Mouse (Mus musculus): ENCODE results near the gene Sarnp. TPM values are rescaled to one million over a fixed set of nuclear protein-coding genes. Genes with fewer than 3 reads are reported as not detected.

Gene Sarnp
- polyA plus RNA-seq, 1 experiment from 2014 or later: 168 TPM

Other genes starting within 250 kb of the Sarnp start
- 3.4 and 5.0 TPM in 2 replicates for gene Erbb3, start 227.7 kb upstream of the Sarnp start, polyA plus RNA-seq (2015; fragmentation: Nextera tagmentation; extraction: Ambion mirVana)
- 359 and 409 TPM in 2 replicates for gene Rps26, start 190.6 kb upstream of the Sarnp start, polyA plus RNA-seq (2015; fragmentation: Nextera tagmentation; extraction: Ambion mirVana)
- gene Ikzf4, start 171.3 kb upstream of the Sarnp start, polyA plus RNA-seq (2015; fragmentation: Nextera tagmentation; extraction: Ambion mirVana): 1.3 and 1.4 TPM in 2 replicates
- gene Suox, start 143.3 kb upstream of the Sarnp start, polyA plus RNA-seq (2015; fragmentation: Nextera tagmentation; extraction: Ambion mirVana): 11.1 and 14.4 TPM in 2 replicates
- 61.0 and 67.8 TPM in 2 replicates for gene Rab5b, start 121.1 kb upstream of the Sarnp start, polyA plus RNA-seq (2015; fragmentation: Nextera tagmentation; extraction: Ambion mirVana)
- 2.5 and 2.7 TPM in 2 replicates for gene Pmel, start 113.1 kb upstream of the Sarnp start, polyA plus RNA-seq (2015; fragmentation: Nextera tagmentation; extraction: Ambion mirVana)
- 85.9 and 90.4 TPM in 2 replicates for gene Cdk2, start 112.3 kb upstream of the Sarnp start, polyA plus RNA-seq (2015; fragmentation: Nextera tagmentation; extraction: Ambion mirVana)
- gene Dgka, start 72.5 kb upstream of the Sarnp start, polyA plus RNA-seq (2015; fragmentation: Nextera tagmentation; extraction: Ambion mirVana): 5.4 and 10.1 TPM in 2 replicates
- gene Pym1, start 69.4 kb upstream of the Sarnp start, polyA plus RNA-seq (2015; fragmentation: Nextera tagmentation; extraction: Ambion mirVana): 15.4 and 23.2 TPM in 2 replicates
- gene Mmp19, start 26.4 kb upstream of the Sarnp start, polyA plus RNA-seq (2015; fragmentation: Nextera tagmentation; extraction: Ambion mirVana): 1.6 and 2.5 TPM in 2 replicates
- 35.2 and 42.5 TPM in 2 replicates for gene Dnajc14, start 13.3 kb upstream of the Sarnp start, polyA plus RNA-seq (2015; fragmentation: Nextera tagmentation; extraction: Ambion mirVana)
- gene Tmem198b, start 13.0 kb upstream of the Sarnp start, polyA plus RNA-seq (2015; fragmentation: Nextera tagmentation; extraction: Ambion mirVana): 14.9 and 18.8 TPM in 2 replicates
- 34.3 and 42.6 TPM in 2 replicates for gene Ormdl2, start 4.3 kb downstream of the Sarnp start, polyA plus RNA-seq (2015; fragmentation: Nextera tagmentation; extraction: Ambion mirVana)
- gene Gdf11, start 74.4 kb downstream of the Sarnp start, polyA plus RNA-seq (2015; fragmentation: Nextera tagmentation; extraction: Ambion mirVana): 2.8 and 2.9 TPM in 2 replicates
- 420 and 427 TPM in 2 replicates for gene Cd63, start 83.7 kb downstream of the Sarnp start, polyA plus RNA-seq (2015; fragmentation: Nextera tagmentation; extraction: Ambion mirVana)
- 10.5 and 11.8 TPM in 2 replicates for gene Rdh5, start 105.6 kb downstream of the Sarnp start, polyA plus RNA-seq (2015; fragmentation: Nextera tagmentation; extraction: Ambion mirVana)
- gene Bloc1s1, start 106.7 kb downstream of the Sarnp start, polyA plus RNA-seq (2015; fragmentation: Nextera tagmentation; extraction: Ambion mirVana): 208 and 212 TPM in 2 replicates
- gene Itga7, start 116.5 kb downstream of the Sarnp start, polyA plus RNA-seq (2015; fragmentation: Nextera tagmentation; extraction: Ambion mirVana): 7.0 and 8.1 TPM in 2 replicates
- gene Mettl7b, start 143.7 kb downstream of the Sarnp start, polyA plus RNA-seq (2015; fragmentation: Nextera tagmentation; extraction: Ambion mirVana): 0.11 TPM in 1 of 2 replicates, not detected in the other
- gene Olfr9, start 172.1 kb downstream of the Sarnp start, polyA plus RNA-seq (2015; fragmentation: Nextera tagmentation; extraction: Ambion mirVana): not detected in 2 replicates
- not detected in 2 replicates for gene Olfr763, start 193.5 kb downstream of the Sarnp start, polyA plus RNA-seq (2015; fragmentation: Nextera tagmentation; extraction: Ambion mirVana)
- gene Olfr764-ps1, start 222.6 kb downstream of the Sarnp start, polyA plus RNA-seq (2015; fragmentation: Nextera tagmentation; extraction: Ambion mirVana): not detected in 2 replicates
- not detected in 2 replicates for gene Olfr765, start 232.7 kb downstream of the Sarnp start, polyA plus RNA-seq (2015; fragmentation: Nextera tagmentation; extraction: Ambion mirVana)